Mouse (Mus musculus) heart, embryonic 16.5 days (tissue): ENCODE measurements around the gene Nexn. TPM values are rescaled to one million over a fixed set of nuclear protein-coding genes. Genes with fewer than 3 reads are reported as not detected.
"Not testable (repeated sequence)": the region's sequence is repeated elsewhere in the genome, so short reads cannot be mapped to it uniquely, and the experiment has no call there.

Experiments
- ATAC-seq: fragments of 200-750 bp; cut with Nextera tagmentation; replicated peaks from 2 replicates; pipeline ENCODE4 v1.8.0; 2017; ENCODE audit warnings: moderate number of reproducible peaks; ENCODE audit not compliant: insufficient read depth, low FRiP score; ENCODE audit errors: extremely low read depth
- H3K27ac ChIP-seq: fragments of 300-500 bp; sonication (generic); 2 replicates; pipeline ENCODE4 v1.5.1; 2014; ENCODE audit warnings: mild to moderate bottlenecking, low read length, control low read depth, moderate library complexity
- H3K27me3 ChIP-seq: fragments of 300-500 bp; sonication (generic); 2 replicates; pipeline ENCODE4 v1.6.1; 2014; ENCODE audit warnings: low read length, mixed read lengths; ENCODE audit not compliant: control insufficient read depth, insufficient read depth
- H3K36me3 ChIP-seq: fragments of 300-500 bp; sonication (generic); 2 replicates; pipeline ENCODE4 v1.6.1; 2014; ENCODE audit not compliant: control insufficient read depth, insufficient read depth
- H3K4me1 ChIP-seq: fragments of 300-500 bp; sonication (generic); 2 replicates; pipeline ENCODE4 v1.6.1; 2014; ENCODE audit warnings: low read length, mixed read lengths; ENCODE audit not compliant: control insufficient read depth, insufficient read depth
- H3K4me2 ChIP-seq: fragments of 300-500 bp; sonication (generic); 2 replicates; pipeline ENCODE4 v1.6.1; 2014; ENCODE audit warnings: low read depth, mild to moderate bottlenecking, control low read depth, low read length
- H3K4me3 ChIP-seq: fragments of 300-500 bp; sonication (generic); 2 replicates; pipeline ENCODE4 v1.5.1; 2014; ENCODE audit warnings: mild to moderate bottlenecking, control low read depth, low read length
- H3K9ac ChIP-seq: fragments of 300-500 bp; sonication (generic); 2 replicates; pipeline ENCODE4 v1.6.1; 2014; ENCODE audit warnings: low read length, control low read depth
- H3K9me3 ChIP-seq: fragments of 300-500 bp; sonication (generic); replicated peaks from 2 replicates; pipeline ENCODE4 v1.6.1; 2016; ENCODE audit warnings: low read length; ENCODE audit not compliant: control insufficient read depth
- WGBS: fragments of 180-500 bp; shearing (Covaris S2); extraction: QIAGEN DNeasy Blood & Tissue Kit; methylation state at CpG from one replicate; pipeline ENCODE4 v1.1.7; 2014; 5-methylcytosine and 5-hydroxymethylcytosine counted together
- polyA plus RNA-seq: library from polyadenylated mRNA; unstranded; fragments of >200 nt; fragmentation: Nextera tagmentation; extraction: Ambion mirVana; gene quantifications from 2 replicates; pipeline ENCODE4 v1.2.1, GENCODE M21; 2015

The Nexn gene
- polyA plus RNA-seq, 1 experiment from 2014 or later = 231 TPM

GRCm38 (mm10) chr3:152203411-152203810 lies 62.7 kb downstream of the Nexn start:
- no peaks in the 10 kb centered on the region for H3K9me3 ChIP-seq
- no peak for ATAC-seq
- H3K9ac ChIP-seq = no peak overlapping the region
- WGBS = 73% methylated on average over 6 of the region's 6 CpGs
- no peaks in the 10 kb centered on the region for H3K27me3 ChIP-seq
- H3K4me2 ChIP-seq = no peak overlapping the region
- H3K4me1 ChIP-seq = peaks cover 5% of the 10 kb centered on the region
- H3K4me3 ChIP-seq = no peak overlapping the region
- no peaks in the 10 kb centered on the region for H3K36me3 ChIP-seq
- H3K27ac ChIP-seq = peak overlapping the region; percentile 27; the same call in 1 of the 2 replicates

- Histone ChIP-seq H3K27ac (no peak overlapping the region), H3K4me2 (no peak overlapping the region), H3K9ac (no peak overlapping the region), H3K9me3 (no peaks in the 10 kb centered on the region), H3K36me3 (no peaks in the 10 kb centered on the region), H3K4me1 (peaks cover 3% of the 10 kb centered on the region), H3K27me3 (no peaks in the 10 kb centered on the region), H3K4me3 (no peak overlapping the region)
- ATAC-seq = no peak
Observed at GRCm38 (mm10) chr3:152202942-152203341, 63.2 kb downstream of the Nexn start.

GRCm38 (mm10) chr3:152201651-152202050 lies 64.5 kb downstream of the Nexn start:
- H3K9me3 ChIP-seq = no peaks in the 10 kb centered on the region
- WGBS = 67% methylated on average over 2 of the region's 2 CpGs

DNA sequence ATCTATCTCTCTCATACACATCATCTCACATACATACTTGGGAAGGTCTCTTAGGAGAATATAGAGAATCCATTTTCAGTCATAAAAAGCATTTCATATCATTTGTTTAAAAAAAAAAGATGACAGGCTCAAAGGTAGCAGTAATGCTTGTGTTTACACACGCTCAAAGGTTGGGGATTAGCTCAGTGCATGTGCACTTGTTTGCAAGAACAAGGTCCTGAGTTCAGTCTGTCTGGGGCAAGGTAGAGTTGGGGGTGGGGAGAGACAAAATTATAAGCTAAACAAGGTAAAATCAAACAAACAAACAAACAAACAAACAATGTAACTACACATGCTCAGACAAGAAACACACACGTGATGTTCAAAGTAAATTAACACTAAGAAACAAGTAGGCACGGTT lies 65.0 kb downstream of the Nexn start:
- WGBS = 94% methylated on average over 3 of the region's 3 CpGs
- no peaks in the 10 kb centered on the region for H3K27me3 ChIP-seq

More at GRCm38 (mm10) chr3:152201651-152202050, 64.5 kb downstream of the Nexn start:
- peaks cover 3% of the 10 kb centered on the region for H3K4me1 ChIP-seq
- H3K27ac ChIP-seq = no peak overlapping the region
- no peak overlapping the region for H3K4me3 ChIP-seq
- no peak overlapping the region for H3K9ac ChIP-seq
- no peaks in the 10 kb centered on the region for H3K36me3 ChIP-seq
- no peaks in the 10 kb centered on the region for H3K27me3 ChIP-seq
- H3K4me2 ChIP-seq = no peak overlapping the region
- ATAC-seq = no peak

DNA sequence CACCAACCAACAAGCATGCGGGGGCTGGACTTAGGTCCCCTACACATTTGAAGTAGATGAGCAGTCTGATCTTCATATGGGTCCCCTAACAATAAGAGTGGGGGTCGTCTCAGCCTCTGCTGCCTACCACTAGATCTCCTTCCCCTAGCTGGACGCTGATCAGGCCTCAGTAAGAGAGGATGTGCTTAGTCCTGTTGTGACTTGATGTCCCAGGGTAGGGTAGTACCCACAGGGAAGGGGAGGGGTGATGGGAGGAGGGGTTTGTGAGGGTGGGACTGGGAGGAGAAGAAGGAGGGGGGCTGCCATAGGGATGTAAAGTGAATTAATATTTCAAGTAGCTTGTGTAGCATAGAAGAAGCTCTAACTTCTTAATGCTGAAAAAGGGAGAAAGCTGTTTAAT lies 67.0 kb downstream of the Nexn start:
- no peak overlapping the region for H3K27ac ChIP-seq
- no peaks in the 10 kb centered on the region; the same call in 1 of the 2 replicates for H3K4me1 ChIP-seq
- WGBS = 64% methylated on average over 3 of the region's 3 CpGs
- no peak overlapping the region for H3K4me2 ChIP-seq
- no peaks in the 10 kb centered on the region for H3K27me3 ChIP-seq
- no peaks in the 10 kb centered on the region for H3K9me3 ChIP-seq
- H3K9ac ChIP-seq = no peak overlapping the region
- no peak for ATAC-seq
- no peaks in the 10 kb centered on the region for H3K36me3 ChIP-seq
- H3K4me3 ChIP-seq = no peak overlapping the region

More for the DNA sequence above, 65.0 kb downstream of the Nexn start:
- H3K4me1 ChIP-seq = peaks cover 3% of the 10 kb centered on the region
- no peak overlapping the region for H3K4me2 ChIP-seq
- H3K36me3 ChIP-seq = no peaks in the 10 kb centered on the region
- ATAC-seq = no peak
- no peaks in the 10 kb centered on the region for H3K9me3 ChIP-seq
- H3K27ac ChIP-seq = no peak overlapping the region
- H3K9ac ChIP-seq = no peak overlapping the region
- H3K4me3 ChIP-seq = no peak overlapping the region

- H3K9me3 ChIP-seq, ATAC-seq, H3K4me2 ChIP-seq, H3K27me3 ChIP-seq, H3K27ac ChIP-seq, H3K4me1 ChIP-seq, H3K4me3 ChIP-seq, H3K9ac ChIP-seq, H3K36me3 ChIP-seq: not testable (repeated sequence)
- 47% methylated on average over 2 of the region's 2 CpGs for WGBS
Observed at GRCm38 (mm10) chr3:152197246-152197645, 68.9 kb downstream of the Nexn start.

GRCm38 (mm10) chr3:152193635-152194097 lies 72.5 kb downstream of the Nexn start:
- Histone ChIP-seq H3K4me3 (peak overlapping the region; percentile 59), H3K4me1 (peaks cover 19% of the 10 kb centered on the region), H3K9ac (peak overlapping the region; percentile 87), H3K27me3 (no peaks in the 10 kb centered on the region), H3K4me2 (peak overlapping the region; percentile 58), H3K36me3 (no peaks in the 10 kb centered on the region), H3K9me3 (no peaks in the 10 kb centered on the region), H3K27ac (peak overlapping the region; percentile 88)
- under 1% methylated on average over 17 of the region's 17 CpGs for WGBS
- peak; percentile 97 for ATAC-seq

GRCm38 (mm10) chr3:152193177-152193576 lies 73.0 kb downstream of the Nexn start:
- no peak for ATAC-seq
- WGBS = 2% methylated on average over 7 of the region's 7 CpGs

GRCm38 (mm10) chr3:152192238-152192931 lies 73.8 kb downstream of the Nexn start:
- peak overlapping the region; percentile 77 for H3K9ac ChIP-seq
- peaks cover 25% of the 10 kb centered on the region for H3K4me1 ChIP-seq
- no peaks in the 10 kb centered on the region for H3K36me3 ChIP-seq
- no peak for ATAC-seq
- peak overlapping the region; percentile 61 for H3K4me3 ChIP-seq
- H3K27ac ChIP-seq = peak overlapping the region; percentile 96
- H3K9me3 ChIP-seq = no peaks in the 10 kb centered on the region
- no peaks in the 10 kb centered on the region for H3K27me3 ChIP-seq
- WGBS = 9% methylated on average over 10 of the region's 11 CpGs
- H3K4me2 ChIP-seq = peak overlapping the region; percentile 71

More at GRCm38 (mm10) chr3:152193177-152193576, 73.0 kb downstream of the Nexn start:
- Histone ChIP-seq H3K4me1 (peaks cover 20% of the 10 kb centered on the region), H3K9me3 (no peaks in the 10 kb centered on the region), H3K36me3 (no peaks in the 10 kb centered on the region), H3K9ac (peak overlapping the region; percentile 87), H3K4me2 (peak overlapping the region; percentile 58), H3K27ac (peak overlapping the region; percentile 88), H3K4me3 (peak overlapping the region; percentile 59), H3K27me3 (no peaks in the 10 kb centered on the region)
